Mouse (Mus musculus): ENCODE data around the gene Scn3a. TPM values are rescaled to one million over a fixed set of nuclear protein-coding genes. Genes with fewer than 3 reads are reported as not detected.
A peak's percentile ranks its signal among the peaks of the same experiment; 100 is the strongest.

Scn3a gene
- polyA plus RNA-seq, 1 experiment: not detected

DNA sequence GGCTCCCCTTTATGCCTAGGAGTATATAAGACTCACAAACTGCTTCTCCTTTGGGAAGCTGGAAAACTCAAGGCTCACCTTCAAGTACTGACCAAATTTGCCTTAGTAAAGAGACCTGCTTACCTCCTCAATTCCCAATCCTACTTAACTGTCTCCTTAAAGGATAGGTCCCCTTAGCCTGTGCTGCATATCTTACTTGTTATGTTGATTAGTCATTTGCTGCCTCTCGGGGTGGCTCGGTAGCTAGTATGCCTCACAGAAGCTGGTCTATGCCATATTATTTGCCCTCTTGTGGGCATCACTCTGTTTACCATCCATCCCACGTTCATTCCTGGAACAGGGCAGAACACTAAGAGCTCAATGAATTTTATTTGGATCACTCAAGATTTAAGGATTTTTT, 14.7 kb downstream of the Scn3a start:
- Histone ChIP-seq H3K27ac (ENCODE audit: insufficient read depth, low read depth, low read length) (no peak overlapping the region), H3K4me3 (ENCODE audit: insufficient read depth, low read depth, low read length) (no peak overlapping the region), H3K4me1 (ENCODE audit: control insufficient read depth, insufficient read depth, low read length) (peaks cover 3% of the 10 kb centered on the region; the same call in 1 of the 2 replicates)
- WGBS: 12% methylated on average over 3 of the region's 3 CpGs
- TF ChIP-seq CTCF (IDR thresholded peaks at IDR 0.05; ENCODE audit: insufficient read depth, low read depth, low read length): no peak

DNA sequence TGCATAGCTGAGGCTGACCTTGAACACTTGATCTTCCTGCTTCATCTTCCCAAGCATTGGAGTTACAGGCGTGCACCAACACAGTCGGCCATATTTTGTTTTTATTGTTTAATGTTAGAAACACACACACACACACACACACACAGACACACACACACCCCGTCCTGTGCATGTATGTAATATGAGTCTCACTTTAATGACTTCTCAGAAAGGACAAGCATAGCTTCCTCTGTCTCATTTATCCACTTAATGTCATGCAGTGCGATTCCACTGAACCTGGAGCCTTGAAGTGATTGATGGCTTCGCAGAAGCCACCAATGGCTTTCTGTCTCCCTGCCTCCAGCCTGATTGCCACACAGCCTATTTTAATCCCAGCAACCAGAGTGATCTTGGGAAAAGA, 15.2 kb downstream of the Scn3a start:
- WGBS: 68% methylated on average over 5 of the region's 5 CpGs
- Histone ChIP-seq H3K4me1 (ENCODE audit: control insufficient read depth, insufficient read depth, low read length) (peaks cover 6% of the 10 kb centered on the region; the same call in 1 of the 2 replicates), H3K4me3 (ENCODE audit: insufficient read depth, low read depth, low read length) (no peak overlapping the region), H3K27ac (ENCODE audit: insufficient read depth, low read depth, low read length) (no peak overlapping the region)
- TF ChIP-seq POLR2A (IDR thresholded peaks at IDR 0.05; ENCODE audit: insufficient read depth, low read depth, low read length) (no peak), CTCF (IDR thresholded peaks at IDR 0.05; ENCODE audit: insufficient read depth, low read depth, low read length) (no peak)

DNA sequence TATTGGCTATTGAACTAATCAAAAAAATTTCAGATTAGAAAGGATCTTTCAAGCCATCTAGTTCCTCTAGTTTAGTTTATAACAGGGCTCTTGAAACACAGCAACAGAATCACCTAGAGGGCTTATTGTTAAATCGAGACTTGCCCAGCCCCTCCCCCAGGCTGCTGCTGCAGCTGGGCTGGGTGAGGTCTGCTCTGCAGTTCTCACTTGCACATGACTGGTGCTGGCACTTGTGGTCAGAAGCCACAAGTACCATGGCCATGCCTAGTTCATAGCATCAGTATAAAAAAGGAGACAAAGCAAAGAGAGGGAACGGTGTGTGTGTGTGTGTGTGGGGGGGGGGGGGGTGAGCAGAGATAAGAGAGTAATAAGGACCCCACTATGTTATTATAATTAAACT, 15.7 kb downstream of the Scn3a start:
- H3K27ac ChIP-seq (ENCODE audit: insufficient read depth, low read depth, low read length): no peak overlapping the region
- peaks cover 7% of the 10 kb centered on the region; the same call in 1 of the 2 replicates for H3K4me1 ChIP-seq (ENCODE audit: control insufficient read depth, insufficient read depth, low read length)
- no peak overlapping the region for H3K4me3 ChIP-seq (ENCODE audit: insufficient read depth, low read depth, low read length)
- 39% methylated on average over 2 of the region's 2 CpGs for WGBS
- TF ChIP-seq POLR2A (IDR thresholded peaks at IDR 0.05; ENCODE audit: insufficient read depth, low read depth, low read length) (no peak), CTCF (IDR thresholded peaks at IDR 0.05; ENCODE audit: insufficient read depth, low read depth, low read length) (no peak)

DNA sequence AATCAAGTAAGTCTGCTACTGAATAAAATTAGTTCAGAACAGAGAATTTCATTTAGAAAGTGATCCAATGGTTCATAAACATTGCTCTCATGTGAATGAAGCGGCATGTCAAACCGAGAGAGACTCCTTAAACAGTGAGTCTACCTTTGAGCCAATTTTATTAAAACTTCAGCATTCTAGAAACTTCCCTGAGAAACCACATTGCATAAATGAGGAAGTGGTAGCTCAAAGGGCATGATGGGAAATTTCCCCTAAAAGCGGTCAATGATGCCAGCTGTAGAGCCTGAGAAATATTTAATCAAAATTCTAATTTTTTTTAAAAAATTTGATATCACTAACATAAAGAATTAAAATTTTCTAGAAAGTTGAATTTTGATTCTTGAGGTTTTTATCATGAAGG, 16.9 kb downstream of the Scn3a start:
- Histone ChIP-seq H3K27ac (ENCODE audit: insufficient read depth, low read depth, low read length) (no peak overlapping the region), H3K4me1 (ENCODE audit: control insufficient read depth, insufficient read depth, low read length) (peaks cover 11% of the 10 kb centered on the region), H3K4me3 (ENCODE audit: insufficient read depth, low read depth, low read length) (no peak overlapping the region)
- WGBS: 94% methylated on average over 3 of the region's 3 CpGs
- no peak for TF ChIP-seq CTCF (IDR thresholded peaks at IDR 0.05; ENCODE audit: insufficient read depth, low read depth, low read length)
- TF ChIP-seq POLR2A (IDR thresholded peaks at IDR 0.05; ENCODE audit: insufficient read depth, low read depth, low read length): no peak

DNA sequence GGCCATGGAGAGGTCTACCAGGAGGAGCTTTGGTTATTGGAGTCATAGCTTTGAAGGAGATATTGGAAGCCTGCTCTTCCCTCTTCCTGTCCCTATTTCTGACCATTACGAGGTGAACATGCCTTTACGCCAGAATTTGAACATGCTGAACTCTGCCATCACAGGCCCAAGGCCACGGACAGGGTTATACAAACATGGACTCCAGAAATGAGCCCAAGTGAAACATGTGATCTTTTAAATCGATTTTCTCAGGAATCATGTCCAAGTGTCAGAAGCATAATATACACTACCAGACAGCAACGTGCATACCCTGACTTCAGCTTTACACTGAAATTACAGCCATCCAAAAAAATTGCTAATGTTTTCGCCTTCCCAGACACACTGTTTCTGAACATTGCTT, 18.8 kb downstream of the Scn3a start:
- Histone ChIP-seq H3K27ac (ENCODE audit: insufficient read depth, low read depth, low read length) (no peak overlapping the region), H3K4me1 (ENCODE audit: control insufficient read depth, insufficient read depth, low read length) (peaks cover 13% of the 10 kb centered on the region), H3K4me3 (ENCODE audit: insufficient read depth, low read depth, low read length) (no peak overlapping the region)
- TF ChIP-seq POLR2A (IDR thresholded peaks at IDR 0.05; ENCODE audit: insufficient read depth, low read depth, low read length): no peak
- TF ChIP-seq CTCF (IDR thresholded peaks at IDR 0.05; ENCODE audit: insufficient read depth, low read depth, low read length): no peak
- WGBS: 94% methylated on average over 6 of the region's 6 CpGs

DNA sequence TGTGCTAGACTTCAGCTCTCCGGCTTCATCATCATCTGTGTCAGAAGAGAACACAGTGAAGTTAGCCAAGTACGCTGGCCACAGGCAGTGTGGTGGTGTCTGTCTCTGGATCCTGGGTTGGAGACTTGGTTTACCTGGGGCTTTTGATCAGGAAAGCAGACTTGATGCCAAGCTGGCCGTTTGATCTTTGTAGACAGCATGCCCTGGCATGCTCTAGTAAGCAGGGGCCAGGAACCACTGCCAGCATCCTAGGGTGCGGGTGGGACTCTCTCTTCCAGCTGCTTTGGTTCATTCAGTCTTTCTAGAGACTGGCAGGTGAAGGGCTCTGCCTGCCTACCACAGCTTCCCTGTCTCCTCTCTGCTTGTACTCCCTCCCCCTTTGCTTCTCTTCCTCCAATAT, 20.1 kb downstream of the Scn3a start:
- 71% methylated on average over 4 of the region's 4 CpGs for WGBS
- Histone ChIP-seq H3K4me1 (ENCODE audit: control insufficient read depth, insufficient read depth, low read length) (peaks cover 16% of the 10 kb centered on the region), H3K27ac (ENCODE audit: insufficient read depth, low read depth, low read length) (no peak overlapping the region), H3K4me3 (ENCODE audit: insufficient read depth, low read depth, low read length) (no peak overlapping the region)
- TF ChIP-seq CTCF (IDR thresholded peaks at IDR 0.05; ENCODE audit: insufficient read depth, low read depth, low read length) (no peak), POLR2A (IDR thresholded peaks at IDR 0.05; ENCODE audit: insufficient read depth, low read depth, low read length) (no peak)

DNA sequence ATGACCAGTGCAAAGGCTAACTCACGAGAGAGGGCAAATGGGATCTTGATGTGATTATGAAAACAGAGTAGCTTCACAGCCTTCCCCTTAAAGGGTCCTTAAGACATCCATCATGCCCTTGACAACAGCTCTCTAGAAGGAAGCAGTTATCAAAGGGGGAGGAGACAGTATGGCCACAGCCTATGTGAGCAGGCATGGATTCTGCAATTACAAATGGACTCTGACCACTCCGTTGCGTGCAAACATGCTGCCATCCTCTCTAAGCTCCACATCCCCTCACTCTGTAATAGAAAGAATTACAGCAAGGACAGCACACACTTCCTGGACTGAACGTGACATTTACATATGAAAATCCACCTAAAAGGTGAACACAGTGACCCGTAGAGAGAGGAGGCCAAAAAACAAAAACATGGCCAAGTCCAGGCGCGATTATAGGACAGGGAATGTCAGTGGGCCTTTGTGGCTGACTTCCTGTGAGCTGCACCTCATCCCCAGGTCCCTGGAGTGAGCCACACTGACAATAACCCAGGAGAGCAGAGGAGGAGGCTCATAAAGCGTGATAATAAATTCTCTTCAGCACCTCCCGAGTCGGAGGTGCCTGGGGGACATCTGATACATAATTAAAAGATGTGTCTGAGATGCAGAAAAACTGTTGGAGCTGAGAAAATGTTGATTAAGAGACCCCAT, 24.4 kb downstream of the Scn3a start:
- no peak overlapping the region for H3K4me3 ChIP-seq (ENCODE audit: insufficient read depth, low read depth, low read length)
- 0 out of 2 replicates have a peak overlapping the region, but pooled peaks have one; percentile 13 for H3K27ac ChIP-seq (ENCODE audit: insufficient read depth, low read depth, low read length)
- peaks cover 15% of the 10 kb centered on the region for H3K4me1 ChIP-seq (ENCODE audit: control insufficient read depth, insufficient read depth, low read length)
- WGBS: 80% methylated on average over 10 of the region's 10 CpGs
- TF ChIP-seq CTCF (IDR thresholded peaks at IDR 0.05; ENCODE audit: insufficient read depth, low read depth, low read length) (no peak), POLR2A (IDR thresholded peaks at IDR 0.05; ENCODE audit: insufficient read depth, low read depth, low read length) (no peak)

DNA sequence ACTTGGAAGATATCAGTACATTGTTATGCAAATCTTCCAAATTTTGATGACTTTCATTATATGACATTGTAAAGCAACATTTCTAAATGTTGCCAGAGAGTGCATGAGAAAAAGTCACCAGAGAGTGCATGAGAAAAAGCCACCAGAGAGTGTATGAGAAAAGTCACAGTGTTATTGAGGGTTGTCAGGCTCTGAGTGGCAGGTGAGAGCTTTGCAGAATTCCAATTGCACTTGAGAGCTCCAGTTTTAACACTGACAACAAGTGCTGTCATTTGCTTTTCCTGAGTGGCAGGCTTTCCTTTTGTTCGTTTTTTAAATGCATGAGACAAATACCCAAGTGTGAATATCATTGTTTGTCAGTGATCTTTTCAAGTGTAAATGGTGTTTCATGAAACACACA, 25.6 kb downstream of the Scn3a start:
- Histone ChIP-seq H3K4me3 (ENCODE audit: insufficient read depth, low read depth, low read length) (no peak overlapping the region), H3K4me1 (ENCODE audit: control insufficient read depth, insufficient read depth, low read length) (peaks cover 11% of the 10 kb centered on the region), H3K27ac (ENCODE audit: insufficient read depth, low read depth, low read length) (no peak overlapping the region)
- 48% methylated on average over 1 of the region's 1 CpGs for WGBS
- TF ChIP-seq POLR2A (IDR thresholded peaks at IDR 0.05; ENCODE audit: insufficient read depth, low read depth, low read length) (no peak), CTCF (IDR thresholded peaks at IDR 0.05; ENCODE audit: insufficient read depth, low read depth, low read length) (no peak)

DNA sequence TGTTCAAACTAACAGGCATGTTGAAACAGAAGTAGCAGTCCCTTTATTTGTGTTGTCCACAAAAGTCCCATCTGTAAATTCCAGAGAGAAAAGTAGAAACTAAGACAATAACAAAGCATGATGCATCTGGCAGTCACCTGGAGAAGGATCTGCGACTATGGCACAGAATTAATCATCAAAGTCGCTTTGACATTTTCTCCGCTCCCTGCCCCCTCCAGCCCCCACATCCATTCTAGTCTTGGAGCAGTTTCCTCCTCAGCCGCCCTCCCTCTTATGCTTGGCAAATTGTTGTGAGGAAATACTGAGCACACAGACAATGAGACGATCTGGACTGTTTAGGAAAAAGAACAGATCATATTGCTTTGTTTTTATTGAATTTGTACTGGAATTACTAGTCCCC, 29.0 kb downstream of the Scn3a start:
- no peak overlapping the region for H3K27ac ChIP-seq (ENCODE audit: insufficient read depth, low read depth, low read length)
- TF ChIP-seq CTCF (IDR thresholded peaks at IDR 0.05; ENCODE audit: insufficient read depth, low read depth, low read length) (no peak), POLR2A (IDR thresholded peaks at IDR 0.05; ENCODE audit: insufficient read depth, low read depth, low read length) (no peak)
- WGBS: 47% methylated on average over 5 of the region's 5 CpGs
- no peak overlapping the region for H3K4me3 ChIP-seq (ENCODE audit: insufficient read depth, low read depth, low read length)
- H3K4me1 ChIP-seq (ENCODE audit: control insufficient read depth, insufficient read depth, low read length): peaks cover 5% of the 10 kb centered on the region; the same call in 1 of the 2 replicates
